Mouse (Mus musculus) hematopoietic multipotent progenitor cell, adult 10-12 weeks (in vitro differentiated cells): ENCODE results near the gene Ccl24. TPM values are rescaled to one million over a fixed set of nuclear protein-coding genes. Genes with fewer than 3 reads are reported as not detected.

ENCODE experiments used
- polyA plus RNA-seq: library from polyadenylated mRNA; stranded (reverse); fragments of >175 nt; gene quantifications from 2 replicates; pipeline ENCODE4 v1.2.3, GENCODE M21; 2012; ENCODE audit warnings: low replicate concordance

Gene Ccl24
- polyA plus RNA-seq: 3.7 and 4.3 TPM in 2 replicates

DNA sequence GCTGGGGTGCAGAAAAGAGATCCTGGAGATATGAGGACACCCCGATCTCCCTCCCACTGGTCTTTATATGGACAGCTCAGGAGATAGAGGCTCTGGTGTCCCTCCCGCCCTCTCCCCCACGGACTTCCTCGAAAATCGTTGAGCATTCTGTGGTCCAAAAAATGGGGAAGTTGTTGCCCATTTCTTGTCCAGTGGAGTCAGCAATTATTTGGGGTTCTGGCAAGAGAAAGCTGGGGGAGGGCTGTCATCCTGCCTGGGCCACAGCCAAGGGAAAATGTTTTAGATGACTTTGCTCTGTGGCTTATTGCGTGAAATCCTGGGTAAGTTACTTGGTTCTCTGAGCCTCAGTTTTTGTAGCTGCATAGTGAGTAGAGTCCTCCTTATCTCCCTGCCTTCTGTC is at the start of gene Ccl24:
TSS of gene Ccl24 (minus strand) at position 44 of the 400 bp plus-strand sequence.

GRCm38 (mm10) chr5:135563469-135563868 is 9.4 kb downstream of the Ccl24 start, which contains the start of gene Ccl26:
TSS of gene Ccl26 (minus strand) at chr5:135563569.

DNA sequence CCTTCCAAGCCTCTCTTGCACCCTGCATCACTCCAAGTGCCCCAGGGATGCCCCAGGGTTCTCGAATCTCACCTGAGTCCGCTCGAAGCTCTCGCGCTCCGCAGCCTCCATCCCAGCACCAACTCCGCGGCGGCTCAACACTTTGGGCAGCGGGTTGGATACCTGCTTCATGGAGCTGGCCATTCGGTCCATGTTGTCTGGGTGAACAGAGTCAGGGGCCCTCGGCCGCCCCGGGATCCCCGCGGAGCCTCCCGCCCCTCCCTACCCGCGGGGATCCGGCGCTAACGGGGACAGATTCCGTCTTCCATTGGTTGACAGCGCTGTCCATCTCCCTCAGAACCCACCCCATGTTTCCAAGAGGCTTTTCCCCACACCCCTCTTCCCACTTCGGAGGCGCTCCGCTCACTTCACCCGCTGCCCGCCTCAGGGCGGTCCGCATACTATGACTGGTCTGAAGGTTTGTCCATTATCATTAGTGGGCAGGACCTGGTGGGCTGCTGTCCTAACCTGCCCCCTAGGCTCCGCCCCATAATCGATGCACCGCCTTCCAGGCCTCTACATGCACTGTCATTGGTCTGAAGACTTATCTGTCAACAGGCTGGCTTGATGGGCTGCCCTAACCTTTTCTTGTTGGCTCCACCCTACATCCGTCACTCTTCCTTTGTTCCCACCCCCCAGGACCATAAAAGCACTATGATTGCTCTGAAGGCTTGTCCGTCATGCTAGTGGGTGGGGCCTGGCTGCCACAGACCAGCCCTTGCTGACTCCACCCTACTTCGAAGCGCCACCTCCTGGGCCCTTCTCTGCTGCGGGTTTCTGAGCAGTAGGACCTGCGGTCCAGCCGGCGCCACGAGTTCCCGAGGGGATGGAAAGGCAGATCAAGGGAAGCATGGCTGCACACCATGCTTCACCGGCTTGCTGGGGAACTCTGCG is 27.7 kb downstream of the Ccl24 start, which contains the start of gene Hip1:
TSS of gene Hip1 (minus strand) at position 256 of the 933 bp plus-strand sequence.

Other genes starting within 250 kb of the Ccl24 start
- not detected in 2 replicates for gene Fkbp6, start 223.0 kb downstream of the Ccl24 start, polyA plus RNA-seq
- not detected in 2 replicates for gene Trim50, start 219.8 kb downstream of the Ccl24 start, polyA plus RNA-seq
- gene Nsun5, start 203.1 kb downstream of the Ccl24 start, polyA plus RNA-seq: 13.6 and 17.8 TPM in 2 replicates
- 84.1 and 88.5 TPM in 2 replicates for gene Pom121, start 178.5 kb downstream of the Ccl24 start, polyA plus RNA-seq
- 13.1 and 16.0 TPM in 2 replicates for gene Hip1, start 27.9 kb downstream of the Ccl24 start, polyA plus RNA-seq
- not detected in 2 replicates for gene Ccl26, start 9.5 kb downstream of the Ccl24 start, polyA plus RNA-seq
- 20.7 and 69.9 TPM in 2 replicates for gene Rhbdd2, start 59.6 kb upstream of the Ccl24 start, polyA plus RNA-seq
- 107 and 374 TPM in 2 replicates for gene Por, start 97.0 kb upstream of the Ccl24 start, polyA plus RNA-seq
- gene Tmem120a, start 171.4 kb upstream of the Ccl24 start, polyA plus RNA-seq: 14.4 and 30.0 TPM in 2 replicates
- gene Styxl1, start 205.3 kb upstream of the Ccl24 start, polyA plus RNA-seq: 0.52 TPM in 1 of 2 replicates, not detected in the other
- 173 and 321 TPM in 2 replicates for gene Mdh2, start 205.4 kb upstream of the Ccl24 start, polyA plus RNA-seq
- gene Srrm3, start 233.8 kb upstream of the Ccl24 start, polyA plus RNA-seq: 0.10 TPM in 1 of 2 replicates, not detected in the other